Mouse (Mus musculus) bone marrow macrophage, adult 2 months (primary cell): ENCODE results near the gene Cnpy3.

Experiments
- CTCF ChIP-seq: IDR thresholded peaks from 2 replicates; pipeline ENCODE4 v1.5.1; 2012; ENCODE audit warnings: low read depth, mild to moderate bottlenecking, low read length, moderate library complexity
- POLR2A ChIP-seq: IDR thresholded peaks from 2 replicates; pipeline ENCODE4 v1.6.1; 2012; ENCODE audit warnings: mild to moderate bottlenecking, low read depth, low read length, borderline replicate concordance

- TF ChIP-seq CTCF (no peak), POLR2A (no peak)
Observed at GRCm38 (mm10) chr17:46711612-46712271, 40.3 kb downstream of the Cnpy3 start.
